Mouse (Mus musculus) stomach, embryonic 16.5 days (tissue): ENCODE data around the gene Pogz. TPM values are rescaled to one million over a fixed set of nuclear protein-coding genes. Genes with fewer than 3 reads are reported as not detected.
"Not testable (repeated sequence)": the region's sequence is repeated elsewhere in the genome, so short reads cannot be mapped to it uniquely, and the experiment has no call there.

Source experiments
- ATAC-seq: fragments of 200-750 bp; cut with Nextera tagmentation; 2 replicates; pipeline ENCODE4 v1.8.0; 2017; ENCODE audit warnings: moderate number of reproducible peaks, moderate TSS enrichment; ENCODE audit not compliant: insufficient read depth, low FRiP score
- H3K27ac ChIP-seq: fragments of 300-500 bp; sonication (generic); 2 replicates; pipeline ENCODE4 v1.5.1; 2014; ENCODE audit warnings: low read length
- H3K27me3 ChIP-seq: fragments of 300-500 bp; sonication (generic); 2 replicates; pipeline ENCODE4 v1.6.1; 2014; ENCODE audit warnings: low read length, control low read depth, mixed read lengths; ENCODE audit not compliant: control insufficient read depth, insufficient read depth
- H3K36me3 ChIP-seq: fragments of 300-500 bp; sonication (generic); 2 replicates; pipeline ENCODE4 v1.6.1; 2014; ENCODE audit warnings: low read length; ENCODE audit not compliant: control insufficient read depth, insufficient read depth
- H3K4me1 ChIP-seq: fragments of 300-500 bp; sonication (generic); 2 replicates; pipeline ENCODE4 v1.6.1; 2014; ENCODE audit warnings: low read length, control low read depth, mixed read lengths; ENCODE audit not compliant: control insufficient read depth, insufficient read depth
- H3K4me2 ChIP-seq: fragments of 300-500 bp; sonication (generic); 2 replicates; pipeline ENCODE4 v1.6.1; 2014; ENCODE audit warnings: low read depth, low read length, mixed read lengths
- H3K4me3 ChIP-seq: fragments of 300-500 bp; sonication (generic); replicated peaks from 2 replicates; pipeline ENCODE4 v1.5.1; 2014; ENCODE audit warnings: mild to moderate bottlenecking, low read length
- H3K9ac ChIP-seq: fragments of 300-500 bp; sonication (generic); 2 replicates; pipeline ENCODE4 v1.6.1; 2014; ENCODE audit warnings: low read length
- H3K9me3 ChIP-seq: fragments of 300-500 bp; sonication (generic); replicated peaks from 2 replicates; pipeline ENCODE4 v1.6.1; 2016; ENCODE audit warnings: low read length, control low read depth; ENCODE audit not compliant: control insufficient read depth
- WGBS: fragments of 180-500 bp; shearing (Covaris S2); extraction: QIAGEN DNeasy Blood & Tissue Kit; methylation state at CpG from one replicate; pipeline ENCODE4 v1.1.7; 2014; 5-methylcytosine and 5-hydroxymethylcytosine counted together
- polyA plus RNA-seq: library from polyadenylated mRNA; unstranded; fragments of >200 nt; fragmentation: Nextera tagmentation; extraction: Ambion mirVana; gene quantifications from 2 replicates; pipeline ENCODE4 v1.2.1, GENCODE M21; 2015

Gene Pogz
- polyA plus RNA-seq, 1 experiment from 2014 or later = 13.6 TPM

- not testable (repeated sequence) for ATAC-seq, H3K4me2 ChIP-seq, H3K27me3 ChIP-seq, H3K9ac ChIP-seq, H3K36me3 ChIP-seq, H3K9me3 ChIP-seq, H3K4me3 ChIP-seq
- 33% methylated on average over 7 of the region's 7 CpGs for WGBS
- Histone ChIP-seq H3K4me1 (peaks cover 16% of the 10 kb centered on the region), H3K27ac (peak overlapping the region; percentile 79)
Observed at GRCm38 (mm10) chr3:94930386-94931266, 93.3 kb downstream of the Pogz start.

DNA sequence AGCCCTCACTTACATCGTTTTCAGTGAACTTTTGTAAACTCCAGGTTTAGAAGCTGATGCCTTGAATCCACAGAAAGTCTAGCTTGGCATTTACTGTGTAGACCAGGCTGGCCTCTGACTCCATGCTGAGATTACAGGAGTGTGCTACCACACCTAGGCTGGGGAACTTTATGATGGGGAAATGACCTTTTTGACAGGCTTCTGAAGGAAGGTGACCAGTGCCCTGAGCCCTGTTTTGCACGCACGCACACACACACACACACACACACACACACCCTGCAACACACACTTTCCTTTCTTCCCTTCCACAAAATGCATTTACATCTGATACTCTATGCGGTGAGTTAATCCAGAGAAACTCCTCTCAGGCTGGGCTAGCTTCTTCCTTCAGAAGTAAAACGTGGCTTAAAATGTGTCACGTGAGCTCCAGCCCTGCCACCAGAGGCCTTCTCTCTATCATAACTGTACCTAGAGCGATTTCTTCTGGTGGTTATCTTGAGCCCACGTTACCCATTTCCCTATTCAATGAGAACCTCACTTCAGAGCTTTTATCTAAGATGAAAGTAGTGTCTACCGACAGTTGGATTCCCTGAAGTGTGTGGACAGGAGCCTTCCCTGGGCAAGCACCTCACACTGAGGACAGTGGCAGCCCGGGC is 94.2 kb downstream of the Pogz start:
- WGBS = 82% methylated on average over 10 of the region's 10 CpGs
- H3K4me1 ChIP-seq = peaks cover 16% of the 10 kb centered on the region
- not testable (repeated sequence) for H3K27ac ChIP-seq, H3K36me3 ChIP-seq, H3K4me3 ChIP-seq, H3K9ac ChIP-seq, H3K4me2 ChIP-seq, ATAC-seq, H3K9me3 ChIP-seq, H3K27me3 ChIP-seq

Other genes starting within 250 kb of the Pogz start
- gene Gm10972, start 194.5 kb upstream of the Pogz start, polyA plus RNA-seq = not detected in 2 replicates
- 17.0 and 23.2 TPM in 2 replicates for gene Tuft1, start 178.7 kb upstream of the Pogz start, polyA plus RNA-seq
- 9.3 and 11.9 TPM in 2 replicates for gene Selenbp2, start 144.0 kb upstream of the Pogz start, polyA plus RNA-seq
- 47.9 and 54.0 TPM in 2 replicates for gene Cgn, start 51.1 kb upstream of the Pogz start, polyA plus RNA-seq
- gene Psmb4, start 49.4 kb downstream of the Pogz start, polyA plus RNA-seq = 277 and 282 TPM in 2 replicates
- gene Selenbp1, start 95.5 kb downstream of the Pogz start, polyA plus RNA-seq = 132 and 144 TPM in 2 replicates
- gene Rfx5, start 116.5 kb downstream of the Pogz start, polyA plus RNA-seq = 6.9 and 7.0 TPM in 2 replicates
- 17.5 and 24.0 TPM in 2 replicates for gene Pi4kb, start 137.2 kb downstream of the Pogz start, polyA plus RNA-seq
- gene Zfp687, start 177.9 kb downstream of the Pogz start, polyA plus RNA-seq = 20.4 and 22.6 TPM in 2 replicates
- gene Psmd4, start 205.0 kb downstream of the Pogz start, polyA plus RNA-seq = 218 TPM in 2 replicates